Mouse (Mus musculus): Measurements from ENCODE around the gene Slc23a2.

The Slc23a2 gene

DNA sequence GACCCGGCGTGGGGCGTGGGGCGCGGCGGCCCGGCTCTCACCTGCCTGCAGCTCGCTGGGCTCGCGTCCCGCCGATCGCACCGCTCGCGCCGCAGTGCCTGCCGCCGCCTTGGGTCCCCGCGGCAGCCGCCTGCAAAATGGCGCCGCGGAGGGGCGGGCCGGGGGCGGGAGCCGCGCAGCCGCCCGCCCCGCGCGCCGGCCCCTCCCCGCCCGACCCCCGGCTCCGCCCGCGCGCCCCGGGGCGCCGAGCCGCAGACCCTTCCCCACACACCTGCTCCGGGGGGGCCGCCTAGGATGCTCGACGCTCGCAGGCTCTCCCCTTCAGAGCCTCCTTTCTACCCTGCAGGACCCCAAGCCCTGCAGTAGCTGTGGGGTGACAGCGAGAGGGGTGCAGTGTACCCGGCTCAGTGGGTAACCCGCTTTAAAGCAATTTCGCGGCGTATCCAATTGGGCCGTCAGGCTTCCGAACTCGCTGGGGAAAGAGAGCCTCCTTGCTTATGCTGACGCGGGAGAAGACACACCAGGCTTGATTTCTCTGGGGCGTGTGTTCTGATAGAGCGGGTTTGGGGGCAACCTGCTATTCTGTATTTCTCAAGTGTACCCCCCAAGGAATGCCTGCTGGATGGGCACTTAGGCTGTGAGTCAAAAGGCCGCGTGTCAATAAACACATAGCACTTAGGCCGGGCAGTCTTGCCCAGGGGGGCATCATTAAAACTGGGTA is at the start of gene Slc23a2:
Gene Slc23a2, minus strand, starts transcription at position 138 of the 721 bp plus-strand sequence.
- peak; percentile 28 for DNase-seq (ENCODE audit: low read depth, low spot score)

DNA sequence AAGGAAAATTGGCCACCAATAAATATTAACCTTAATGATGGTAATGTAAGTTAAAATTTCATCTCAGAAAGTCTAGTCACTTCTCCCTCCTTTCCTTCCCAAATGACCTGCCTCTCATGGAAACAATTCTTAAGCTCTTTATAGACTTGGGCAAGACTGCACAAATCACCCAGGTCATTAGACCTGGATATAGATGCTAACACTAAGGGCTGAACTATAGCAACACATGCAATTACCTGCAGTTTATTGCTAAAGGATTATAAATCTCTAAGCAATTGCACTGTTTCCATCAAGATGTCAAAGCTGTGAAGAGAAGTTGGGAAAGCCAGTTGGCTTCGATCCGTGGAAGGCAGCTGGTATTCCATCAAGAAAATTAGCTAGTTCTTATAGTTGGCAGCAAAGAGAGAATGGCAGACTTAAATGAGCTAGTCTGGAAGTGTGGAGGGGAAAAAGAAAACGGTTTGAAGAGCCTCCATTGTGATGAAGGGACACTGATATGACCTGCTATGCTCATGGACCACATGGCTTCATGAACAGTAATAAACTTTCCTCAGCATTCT is 45.8 kb upstream of the Slc23a2 start:
- DNase-seq (ENCODE audit: low read depth, low spot score): no peak

DNA sequence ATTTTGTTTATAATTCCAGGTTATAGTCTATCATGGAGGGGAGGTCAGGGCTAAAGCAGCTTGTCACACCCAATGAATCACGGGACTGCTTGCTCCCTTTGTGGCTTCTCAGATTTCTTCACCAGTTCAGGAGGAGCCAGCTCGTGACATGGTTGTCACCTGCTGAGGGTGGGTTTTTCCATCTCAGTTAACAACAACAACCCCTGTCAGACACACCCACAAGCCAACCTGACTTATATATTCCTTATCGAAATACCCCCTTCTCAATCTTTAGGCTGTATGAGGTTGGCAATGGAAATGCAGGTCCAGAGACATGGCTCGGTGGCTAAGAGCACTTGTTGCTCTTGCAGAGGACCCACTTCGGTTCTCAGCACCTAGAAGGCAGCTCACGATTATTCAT is 39.0 kb upstream of the Slc23a2 start:
- no peak for DNase-seq (ENCODE audit: low read depth, low spot score)

DNA sequence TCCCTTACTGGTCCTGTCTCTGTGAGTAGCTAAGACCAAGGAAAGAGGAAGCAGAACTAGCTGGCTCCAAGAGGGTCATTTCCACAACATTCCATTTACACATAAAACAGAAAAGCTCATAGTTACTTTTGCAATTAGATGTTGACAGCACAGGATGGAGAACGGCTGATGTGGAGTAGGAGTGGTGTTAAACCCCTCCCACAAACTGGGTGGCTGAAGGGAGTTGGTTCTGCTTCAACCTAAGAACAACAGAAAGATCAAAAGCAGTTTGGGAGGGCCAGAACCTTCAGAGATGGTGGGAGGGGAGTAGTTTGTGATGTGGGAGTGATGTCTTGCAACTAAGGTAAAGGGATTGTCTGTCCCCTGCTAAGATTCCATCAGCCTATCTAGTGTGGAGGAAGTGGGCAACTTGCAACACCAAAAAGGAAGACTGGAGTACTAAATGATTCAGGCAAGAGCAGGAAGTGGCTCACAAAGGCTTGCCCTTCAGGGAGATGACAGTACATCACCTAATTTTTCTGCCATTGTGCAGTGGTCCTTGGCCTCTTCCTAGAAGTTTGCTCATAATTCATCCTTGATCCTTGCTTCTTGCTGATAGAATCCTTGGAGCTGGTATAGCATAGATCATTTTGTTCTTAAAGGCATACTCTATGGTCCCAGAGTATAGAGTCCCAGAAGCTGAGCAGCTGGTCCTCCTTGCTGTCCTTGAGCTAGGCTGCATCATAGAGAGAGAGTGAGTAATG is 35.7 kb upstream of the Slc23a2 start:
- DNase-seq (ENCODE audit: low read depth, low spot score): no peak

DNA sequence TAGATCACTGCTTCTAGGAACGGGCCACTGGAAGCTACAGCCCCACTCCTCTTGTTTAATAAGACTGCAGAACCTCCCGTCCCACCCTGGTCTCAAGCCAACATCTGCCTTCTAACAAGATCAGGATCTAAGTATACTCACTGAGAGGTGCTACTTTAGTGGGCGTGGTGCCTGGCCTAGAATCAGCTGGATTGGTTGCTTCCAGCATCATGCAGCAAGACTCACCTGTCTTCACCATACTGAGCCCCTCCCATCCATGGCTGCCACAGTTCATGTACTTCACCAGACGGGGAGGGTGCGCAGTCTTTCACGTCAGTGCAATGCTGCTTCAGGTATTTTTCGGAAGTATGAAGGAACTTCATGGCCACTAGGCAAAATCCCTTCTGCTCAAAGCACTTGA is 34.5 kb upstream of the Slc23a2 start:
- no peak for DNase-seq (ENCODE audit: low read depth, low spot score)

DNA sequence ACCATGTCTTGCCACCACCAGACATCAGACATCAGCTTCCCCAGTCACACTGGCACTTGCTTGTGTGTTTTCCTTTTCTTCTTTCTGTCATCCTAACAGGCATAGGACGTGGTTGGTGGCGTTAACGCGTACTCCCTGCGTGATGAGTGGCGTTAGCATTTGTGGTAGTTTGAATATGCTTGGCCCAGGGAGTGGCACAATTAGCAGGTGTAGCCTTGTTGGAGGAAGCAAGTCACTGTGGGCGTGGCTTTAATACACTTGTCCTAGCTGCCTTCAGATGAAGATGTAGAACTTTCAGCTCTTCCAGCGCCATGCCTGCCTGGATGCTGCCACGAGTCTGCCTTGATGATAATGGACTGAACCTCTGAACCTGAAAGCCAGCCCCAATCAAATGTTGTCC is 32.5 kb upstream of the Slc23a2 start:
- DNase-seq (ENCODE audit: low read depth, low spot score): no peak

DNA sequence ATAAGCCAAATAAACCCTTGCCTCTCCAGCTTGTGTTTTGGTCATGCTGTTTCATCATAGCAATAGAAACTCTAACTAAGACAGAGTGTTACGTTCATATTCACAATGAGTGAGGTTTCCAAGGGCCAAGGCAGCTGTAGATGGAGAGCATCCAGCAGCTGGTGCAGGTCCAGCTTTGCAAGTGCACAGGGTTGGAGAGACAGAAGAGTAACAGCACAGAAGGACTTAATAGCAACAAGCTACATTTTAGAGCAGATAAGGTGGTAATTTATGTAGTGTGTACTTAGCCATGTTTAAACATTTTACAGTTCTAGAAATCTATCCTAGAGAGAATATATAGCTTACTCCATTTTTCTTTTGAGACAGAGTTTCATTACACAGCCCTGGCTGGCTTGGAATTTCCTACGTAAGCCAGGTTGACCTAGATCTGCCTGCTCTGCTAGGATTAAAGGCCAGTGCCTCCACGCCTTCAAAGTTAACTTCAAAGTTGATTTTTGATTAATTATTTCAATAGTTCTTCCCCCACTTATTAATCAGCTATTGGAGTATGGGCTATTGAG is 31.5 kb upstream of the Slc23a2 start:
- DNase-seq (ENCODE audit: low read depth, low spot score): no peak

DNA sequence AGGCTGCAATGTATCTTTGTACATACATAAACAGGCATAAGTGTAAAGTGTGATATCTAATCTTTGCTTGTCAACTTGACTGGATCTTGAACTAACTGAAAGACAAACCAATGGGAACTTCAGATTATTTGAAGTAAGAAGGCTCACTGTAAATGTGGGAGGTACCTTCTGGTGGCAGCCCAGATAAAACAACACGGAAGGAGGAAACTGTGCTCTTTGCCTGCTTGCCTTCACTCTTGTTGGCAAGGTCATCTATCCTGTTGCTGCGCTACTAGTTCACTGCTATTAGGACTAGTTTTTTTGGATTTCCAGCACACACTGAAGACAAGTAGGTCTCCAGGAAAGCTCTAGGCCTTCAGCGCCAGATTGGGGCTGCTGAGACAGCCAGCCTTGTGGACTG is 29.1 kb upstream of the Slc23a2 start:
- no peak for DNase-seq (ENCODE audit: low read depth, low spot score)

DNA sequence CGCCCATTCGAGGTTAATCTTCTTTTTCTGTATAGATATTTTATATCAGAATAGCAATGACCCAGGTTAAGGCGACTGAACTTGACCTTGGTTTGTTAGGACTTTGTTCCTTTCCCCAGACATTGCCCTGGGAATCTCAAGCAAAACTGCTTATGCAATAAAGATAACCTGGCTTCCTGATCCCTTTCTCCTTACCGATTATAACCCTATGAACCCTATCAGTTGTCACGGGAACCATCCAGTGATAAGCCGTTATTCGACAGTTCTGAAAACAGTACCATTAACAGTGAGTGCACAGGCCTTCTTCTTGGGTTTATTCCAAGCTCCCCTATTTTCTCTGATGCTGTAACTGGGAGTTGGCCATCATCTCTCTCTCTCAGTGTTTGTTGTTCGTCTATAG is 27.0 kb upstream of the Slc23a2 start:
- DNase-seq (ENCODE audit: low read depth, low spot score): no peak

DNA sequence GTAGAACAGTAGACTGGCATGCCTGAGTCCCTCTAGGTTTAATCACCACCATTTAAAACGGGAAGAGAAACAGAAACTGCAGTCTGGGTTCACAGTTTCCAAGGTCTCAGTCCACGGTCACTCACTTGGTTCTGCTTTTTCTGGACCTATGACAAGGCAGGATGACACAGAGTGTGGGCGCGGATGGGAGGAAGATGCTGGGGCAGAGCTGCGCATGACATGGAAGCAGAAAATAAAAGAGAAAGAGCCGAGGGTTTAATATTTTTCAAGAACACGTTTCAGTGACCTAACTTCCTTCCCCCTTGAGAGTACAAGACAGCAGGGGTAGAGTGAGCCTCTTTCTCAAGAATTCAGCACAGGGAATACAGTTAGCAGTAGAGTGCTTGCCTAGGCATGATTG is 24.2 kb upstream of the Slc23a2 start:
- no peak for DNase-seq (ENCODE audit: low read depth, low spot score)

DNA sequence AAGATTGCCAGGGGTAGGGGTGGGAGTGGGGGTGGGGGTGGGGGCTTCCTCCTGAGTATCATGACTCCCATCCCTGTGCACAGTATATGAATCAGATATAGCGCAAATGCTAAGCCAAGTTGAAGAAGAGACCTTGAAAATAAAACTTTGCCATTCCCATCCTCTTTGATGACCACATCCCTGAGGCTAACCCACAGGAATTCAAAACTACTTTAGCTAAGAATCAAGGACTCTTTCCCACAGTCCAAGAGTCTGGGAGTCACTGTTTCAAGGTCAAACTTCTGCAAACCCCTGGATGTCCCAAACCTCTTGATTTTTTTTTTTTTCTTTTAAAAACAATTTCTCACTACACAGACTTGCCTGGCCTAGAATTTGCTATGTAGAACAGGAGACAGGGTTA is 18.7 kb upstream of the Slc23a2 start:
- peak; percentile 71 for DNase-seq (ENCODE audit: low read depth, low spot score)

DNA sequence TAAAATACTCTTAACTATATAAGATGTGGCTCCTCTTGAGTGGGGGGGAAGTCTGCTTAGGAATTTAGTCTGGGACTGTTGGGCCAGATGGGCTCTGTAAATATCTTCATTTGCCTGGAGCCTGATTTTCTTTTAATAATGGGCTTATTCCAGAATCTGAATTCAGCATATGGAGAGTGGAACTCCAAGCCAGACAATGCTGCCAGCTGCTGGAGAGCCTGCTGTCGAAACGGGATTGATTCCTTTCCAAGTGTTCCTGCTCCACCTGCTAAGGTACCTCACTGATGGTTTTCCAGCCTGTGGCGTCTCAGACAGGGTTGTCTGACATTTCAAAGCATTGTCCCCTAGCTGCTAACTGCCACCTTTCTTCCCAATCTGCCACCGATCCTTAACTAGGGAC is 12.6 kb upstream of the Slc23a2 start:
- no peak for DNase-seq (ENCODE audit: low read depth, low spot score)

DNA sequence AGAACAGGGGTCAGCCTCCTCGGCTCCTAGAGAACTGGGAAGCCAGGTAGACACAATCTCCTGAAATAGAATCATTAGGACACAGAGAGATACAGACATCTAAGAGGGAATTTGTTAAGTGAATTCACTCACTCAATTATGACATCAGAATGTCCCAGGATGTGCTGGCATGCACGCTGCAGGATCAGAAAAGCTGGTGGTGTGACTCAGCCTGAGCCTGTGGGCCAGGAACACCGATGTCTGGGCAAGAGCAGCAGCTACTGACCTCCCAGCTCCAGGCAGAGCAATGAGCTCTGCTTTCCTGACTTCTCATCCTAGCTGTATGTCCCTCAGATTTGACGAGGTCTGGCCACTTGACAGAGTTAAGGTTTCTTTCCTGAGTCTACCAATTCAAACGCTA is 7.8 kb upstream of the Slc23a2 start:
- peak; percentile 84 for DNase-seq (ENCODE audit: low read depth, low spot score)

DNA sequence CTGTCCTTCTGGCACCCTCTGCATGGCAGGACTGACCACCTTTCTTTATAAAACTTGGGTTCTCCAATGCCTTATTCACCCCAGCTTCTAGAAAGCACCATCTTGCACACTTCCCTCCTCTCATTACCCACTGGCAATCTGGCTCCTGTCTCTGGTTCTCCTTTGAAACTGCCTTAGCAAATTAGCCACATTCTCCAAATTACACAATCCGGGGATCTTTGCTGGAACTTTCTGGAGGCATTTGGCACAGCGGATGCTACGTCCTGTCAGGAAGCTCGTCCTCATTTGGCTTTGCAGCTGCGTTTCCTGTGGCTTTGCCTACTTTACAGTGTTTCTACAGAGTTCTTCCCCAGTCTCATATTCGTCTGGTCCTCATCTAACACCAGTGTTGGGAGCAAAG is 6.7 kb upstream of the Slc23a2 start:
- no peak for DNase-seq (ENCODE audit: low read depth, low spot score)

DNA sequence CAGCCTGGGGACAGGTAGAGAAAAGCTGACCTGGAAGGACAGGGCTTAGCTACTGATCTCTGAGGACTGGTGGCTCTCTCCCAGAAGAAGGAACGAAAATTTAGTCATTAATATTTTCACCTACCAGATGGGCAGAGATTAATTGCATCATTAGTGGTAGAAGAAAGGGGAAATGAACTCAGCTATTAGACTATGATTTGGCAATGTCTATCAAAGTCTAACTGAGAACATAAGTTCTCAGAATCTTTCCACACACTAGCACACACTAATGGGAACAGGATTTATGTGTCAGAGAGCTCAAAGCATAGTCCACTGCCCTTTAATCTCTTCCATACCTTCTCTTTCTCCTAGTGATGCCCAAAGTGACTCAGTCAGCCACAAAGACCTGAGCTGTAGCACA is 6.0 kb upstream of the Slc23a2 start:
- no peak for DNase-seq (ENCODE audit: low read depth, low spot score)

DNA sequence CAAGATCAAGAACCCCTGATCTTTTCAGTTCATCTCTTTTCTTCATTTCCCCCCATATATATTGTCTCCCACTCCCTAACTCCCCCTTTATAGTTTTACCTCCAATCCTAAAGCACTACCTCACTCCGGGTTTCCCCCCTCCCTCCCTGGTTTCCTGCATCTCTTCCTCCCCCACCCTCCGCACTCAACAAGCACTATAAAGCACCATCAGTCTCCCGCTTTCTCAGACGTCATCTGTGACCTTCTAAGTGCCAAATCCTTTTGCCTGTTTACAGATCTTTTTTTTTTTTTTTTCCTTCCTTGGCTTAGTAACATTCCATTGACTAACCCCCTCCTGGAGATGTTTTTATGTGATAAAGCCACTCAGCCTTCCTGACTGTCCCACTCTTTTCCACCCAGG is 1.6 kb upstream of the Slc23a2 start:
- DNase-seq (ENCODE audit: low read depth, low spot score): no peak

DNA sequence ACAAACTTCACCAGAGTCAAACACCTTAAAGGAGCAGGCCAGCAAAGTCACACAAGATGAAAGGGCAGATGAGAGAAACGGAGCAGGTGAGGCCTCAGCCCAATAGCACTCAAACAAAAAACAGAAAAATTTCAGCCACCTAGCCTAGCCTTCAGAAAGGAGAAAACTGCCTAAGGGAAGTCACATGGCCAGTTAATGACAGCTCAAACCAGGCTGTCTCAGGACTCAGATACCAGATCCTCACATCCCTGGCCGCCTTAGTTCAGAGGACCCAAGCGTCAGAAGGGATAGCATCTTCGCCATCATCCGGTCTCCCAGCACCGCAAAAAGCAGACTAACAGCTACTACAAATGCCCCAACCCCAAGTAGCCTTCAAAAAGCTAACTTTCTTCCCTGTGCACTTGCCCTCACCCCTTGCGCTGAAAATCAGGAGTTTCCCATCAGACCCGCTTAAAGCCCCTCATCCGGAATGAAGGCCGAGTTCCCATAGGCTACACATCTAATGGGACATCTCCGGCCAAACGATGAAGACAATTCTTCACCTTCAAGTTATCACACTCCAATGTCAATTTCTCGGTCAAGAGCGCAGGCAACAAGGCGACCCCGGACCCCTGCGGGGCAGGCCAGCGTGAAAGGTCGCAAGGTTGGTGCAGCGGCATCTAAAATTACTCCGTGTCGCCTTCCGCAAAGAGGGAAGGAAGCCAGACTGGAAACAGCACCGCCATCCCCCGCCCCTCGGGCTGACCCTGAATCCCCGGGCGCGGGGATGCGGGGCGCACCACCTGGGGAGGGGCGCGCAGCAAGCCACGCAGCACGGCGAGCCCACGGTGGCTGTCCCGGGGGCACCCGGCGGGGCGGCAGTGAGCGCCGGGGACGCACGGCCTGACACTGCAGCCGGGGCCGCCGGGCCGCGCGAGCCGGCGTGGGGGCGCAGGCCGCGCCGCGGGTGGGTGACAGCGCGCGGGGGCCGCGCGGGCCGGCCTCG is 673 bp downstream of the Slc23a2 start:
- DNase-seq (ENCODE audit: low read depth, low spot score): peak; percentile 40

DNA sequence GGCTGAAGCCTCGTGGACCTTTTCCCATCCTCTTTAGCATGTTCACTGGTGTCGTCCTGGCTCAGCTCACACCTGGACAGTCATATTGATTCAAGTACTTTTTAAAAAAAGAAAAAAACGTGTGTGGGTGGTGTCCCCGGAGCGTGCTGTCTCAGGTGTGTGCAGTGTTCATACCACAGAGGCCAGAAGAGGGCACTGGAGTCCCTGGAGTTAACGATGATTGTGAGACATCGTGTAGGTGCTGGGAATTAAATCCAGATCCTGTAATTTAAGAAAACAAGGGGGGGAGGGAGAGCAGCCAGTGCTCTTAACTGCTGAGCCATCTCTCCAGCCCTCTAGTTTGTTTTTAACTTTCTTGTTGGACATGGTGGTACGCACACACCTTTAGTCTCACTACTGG is 2.3 kb downstream of the Slc23a2 start:
- DNase-seq (ENCODE audit: low read depth, low spot score): no peak

DNA sequence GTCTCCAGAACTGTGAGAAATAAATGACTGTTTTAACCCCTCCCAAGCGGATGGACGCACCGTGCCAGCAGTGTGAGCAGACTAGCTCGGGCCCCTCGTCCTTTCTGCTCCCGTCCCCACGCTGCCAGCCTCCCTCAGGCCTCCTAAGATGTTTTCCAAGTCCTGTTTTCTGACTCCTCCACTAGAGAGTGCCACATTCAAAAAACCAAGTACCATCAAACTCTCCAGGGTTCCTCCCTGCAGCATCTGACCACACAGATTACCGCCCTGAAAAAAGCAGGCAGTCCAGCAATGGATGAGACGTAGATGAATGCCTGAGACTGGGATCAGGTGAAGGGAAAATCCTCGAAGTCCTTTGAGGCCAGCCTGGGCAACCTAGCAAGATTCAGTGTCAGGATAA is 4.4 kb downstream of the Slc23a2 start:
- DNase-seq (ENCODE audit: low read depth, low spot score): no peak

DNA sequence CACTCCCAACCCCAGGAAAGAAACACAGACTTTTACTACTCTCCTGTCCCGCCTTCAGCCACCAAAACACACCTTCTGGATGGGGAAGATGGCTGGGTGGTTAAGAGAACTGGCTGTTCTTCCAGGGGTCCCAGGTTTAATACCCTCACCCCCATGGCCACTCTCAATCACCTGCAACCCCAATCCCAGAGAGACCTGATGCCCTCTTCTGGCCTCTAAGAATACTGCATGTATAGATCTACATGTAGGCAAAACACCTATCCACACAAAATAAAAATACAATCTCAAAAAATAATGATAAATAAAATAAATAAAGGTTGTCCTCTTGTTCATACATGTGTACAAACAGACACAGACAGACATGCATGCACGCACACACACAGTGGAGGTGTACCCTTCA is 5.8 kb downstream of the Slc23a2 start:
- no peak for DNase-seq (ENCODE audit: low read depth, low spot score)

DNA sequence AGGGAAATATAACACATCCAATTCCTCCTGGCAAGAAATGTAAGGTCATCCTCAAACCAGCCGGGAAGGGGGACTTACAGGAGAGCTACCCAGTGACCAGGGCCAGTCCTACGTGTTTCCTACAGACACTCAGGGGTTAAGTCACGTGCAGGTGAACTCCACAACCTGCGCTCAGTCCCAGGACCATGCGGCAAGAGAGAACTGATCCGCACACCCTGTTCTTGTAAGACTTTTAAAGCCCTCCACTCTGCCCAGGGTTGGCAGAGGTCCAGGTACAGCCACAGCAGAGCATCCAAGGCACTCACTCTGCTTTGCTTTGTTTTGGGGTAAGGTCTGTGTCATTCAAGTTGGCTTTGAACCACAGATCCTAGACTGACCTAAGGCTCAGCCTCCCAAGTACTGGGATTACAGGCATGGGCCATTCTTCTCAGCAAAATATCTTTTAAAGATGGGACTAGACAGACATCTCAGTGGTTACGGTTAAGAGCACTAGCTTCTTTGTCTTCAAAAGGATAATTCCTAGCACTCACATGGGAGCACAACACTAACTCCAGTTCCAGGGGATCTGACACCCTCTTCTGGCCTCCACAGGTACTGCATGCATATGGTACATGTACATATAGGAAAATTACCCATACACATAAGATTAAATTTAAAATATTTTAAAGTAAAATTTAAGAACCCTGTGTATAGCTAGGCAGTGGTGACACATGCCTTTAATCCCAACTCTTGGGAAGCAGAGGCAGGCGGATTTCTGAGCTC is 8.9 kb downstream of the Slc23a2 start:
- peak; percentile 47 for DNase-seq (ENCODE audit: low read depth, low spot score)

Data from 3T3-L1 (cell line).